Comparison of ENCODE assay signal across 8 mouse cellular contexts in genomic region chr14:100213066-100213465, GRCm38 (mm10).
DNase-seq lines count a peak whose midpoint lies in the region; ATAC-seq lines count a peak whose summit lies in the region.
"Had no signal": no experiment of that assay in that cellular context is flagged by ENCODE, and none has a peak within 500 bp of the region (broad histone marks: within the 10 kb centered on the region; RNA-seq: fewer than 3 reads in every experiment).

No protein-coding gene starts in this region.

- ATAC-seq in CD4-positive, CD25-positive, alpha-beta regulatory T cell, adult 4 months, result peak; percentile 64
- peak; percentile 58; the same call in 1 of the 2 replicates for ATAC-seq in stomach, embryonic 16.5 days (ENCODE audit: insufficient read depth, low FRiP score)
- ATAC-seq in megakaryocyte-erythroid progenitor cell, adult 5-6 weeks (replicated peaks; ENCODE audit: low FRiP score, low TSS enrichment, poor library complexity, severe bottlenecking), result no peak
- no peak for ATAC-seq in liver, embryonic 11.5 days (replicated peaks; ENCODE audit: low FRiP score)

- 70% methylated on average over 7 of the region's 7 CpGs for WGBS in stomach, embryonic 16.5 days
- WGBS in liver, embryonic 11.5 days, result 64% methylated on average over 7 of the region's 7 CpGs

- H3K4me1 ChIP-seq in stomach, embryonic 16.5 days (ENCODE audit: control insufficient read depth, insufficient read depth, low read length), result 0 out of 2 replicates have a peak, but pooled peaks cover 5% of the 10 kb centered on the region
- no peaks in the 10 kb centered on the region; the same call in 1 of the 2 replicates for H3K4me1 ChIP-seq in liver, embryonic 11.5 days (replicated peaks; ENCODE audit: control insufficient read depth, insufficient read depth, low read length)

- no peak overlapping the region for H3K4me3 ChIP-seq in stomach, embryonic 16.5 days (replicated peaks; ENCODE audit: low read length)
- H3K4me3 ChIP-seq in liver, embryonic 11.5 days (ENCODE audit: low read depth, low read length), result no peak overlapping the region
- H3K4me3 ChIP-seq: neural tube, embryonic 12.5 days had no signal

- H3K27ac ChIP-seq in stomach, embryonic 16.5 days (ENCODE audit: low read length), result peak overlapping the region; percentile 62; the same call in 1 of the 2 replicates
- H3K27ac ChIP-seq in liver, embryonic 11.5 days (ENCODE audit: low read depth, low read length), result no peak overlapping the region
- H3K27ac ChIP-seq: neural tube, embryonic 12.5 days had no signal

- no peaks in the 10 kb centered on the region for H3K9me3 ChIP-seq in stomach, embryonic 16.5 days (replicated peaks; ENCODE audit: control insufficient read depth, low read length)
- no peaks in the 10 kb centered on the region for H3K9me3 ChIP-seq in liver, embryonic 11.5 days (ENCODE audit: control insufficient read depth, low read length)
- H3K9me3 ChIP-seq: neural tube, embryonic 12.5 days had no signal

- DNase-seq in CD4-positive helper T cell, adult 2 months (ENCODE audit: low read depth, low spot score), result peak; percentile 67
- peak; percentile 16 for DNase-seq in gastrocnemius, postnatal 10 days
- DNase-seq in left cerebral cortex, adult 18-20 months (ENCODE audit: low spot score in 2 of 2), result peak; percentile 34 to 53
- DNase-seq in liver, embryonic 11.5 days (ENCODE audit: low spot score), result no peak

- H3K36me3 ChIP-seq in stomach, embryonic 16.5 days (ENCODE audit: control insufficient read depth, insufficient read depth, low read length), result no peaks in the 10 kb centered on the region
- no peaks in the 10 kb centered on the region for H3K36me3 ChIP-seq in liver, embryonic 11.5 days (ENCODE audit: control insufficient read depth, insufficient read depth, low read length)
- H3K36me3 ChIP-seq: neural tube, embryonic 12.5 days had no signal

- H3K9ac ChIP-seq in stomach, embryonic 16.5 days (ENCODE audit: low read length), result no peak overlapping the region
- H3K9ac ChIP-seq in liver, embryonic 11.5 days (ENCODE audit: low read depth, low read length), result no peak overlapping the region
- H3K9ac ChIP-seq: neural tube, embryonic 12.5 days had no signal

- no peak overlapping the region for H3K4me2 ChIP-seq in stomach, embryonic 16.5 days (ENCODE audit: low read depth, low read length)
- H3K4me2 ChIP-seq in liver, embryonic 11.5 days, result no peak overlapping the region
- H3K4me2 ChIP-seq: neural tube, embryonic 12.5 days had no signal

- no peaks in the 10 kb centered on the region for H3K27me3 ChIP-seq in stomach, embryonic 16.5 days (ENCODE audit: control insufficient read depth, insufficient read depth, low read length)
- H3K27me3 ChIP-seq in liver, embryonic 11.5 days (replicated peaks; ENCODE audit: control insufficient read depth, insufficient read depth, low read length), result no peaks in the 10 kb centered on the region
- H3K27me3 ChIP-seq: neural tube, embryonic 12.5 days had no signal

Comparison
In these comparisons a context has a peak if more than half of its experiments do, and no peak if none do; other contexts are left out.
1. ATAC-seq: peak in CD4-positive, CD25-positive, alpha-beta regulatory T cell, adult 4 months (single experiment) and stomach, embryonic 16.5 days (single experiment); none in megakaryocyte-erythroid progenitor cell, adult 5-6 weeks (single experiment) and liver, embryonic 11.5 days (single experiment).